Mouse (Mus musculus) stomach, embryonic 14.5 days (tissue): Measurements from ENCODE around the gene Hes5. TPM values are rescaled to one million over a fixed set of nuclear protein-coding genes. Genes with fewer than 3 reads are reported as not detected.

Experiments
- ATAC-seq: fragments of 200-750 bp; cut with Nextera tagmentation; 2 replicates; pipeline ENCODE4 v1.8.0; 2017; ENCODE audit warnings: low read depth, moderate TSS enrichment; ENCODE audit not compliant: insufficient number of reproducible peaks, insufficient read depth, low FRiP score
- H3K27ac ChIP-seq: fragments of 300-500 bp; sonication (generic); 2 replicates; pipeline ENCODE4 v1.5.1; 2014; ENCODE audit warnings: mild to moderate bottlenecking, low read length, moderate library complexity, mixed read lengths
- H3K27me3 ChIP-seq: fragments of 300-500 bp; sonication (generic); 2 replicates; pipeline ENCODE4 v1.6.1; 2014; ENCODE audit warnings: low read length, control low read depth, mixed read lengths; ENCODE audit not compliant: control insufficient read depth, insufficient read depth
- H3K36me3 ChIP-seq: fragments of 300-500 bp; sonication (generic); 2 replicates; pipeline ENCODE4 v1.6.1; 2014; ENCODE audit warnings: mild to moderate bottlenecking, control low read depth, low read length, moderate library complexity, mixed read lengths; ENCODE audit not compliant: control insufficient read depth, insufficient read depth
- H3K4me1 ChIP-seq: fragments of 300-500 bp; sonication (generic); 2 replicates; pipeline ENCODE4 v1.6.1; 2014; ENCODE audit warnings: low read length, control low read depth, mixed read lengths; ENCODE audit not compliant: control insufficient read depth, insufficient read depth
- H3K4me2 ChIP-seq: fragments of 300-500 bp; sonication (generic); replicated peaks from 2 replicates; pipeline ENCODE4 v1.6.1; 2014; ENCODE audit warnings: low read depth, low read length, control low read depth
- H3K4me3 ChIP-seq: fragments of 300-500 bp; sonication (generic); 2 replicates; pipeline ENCODE4 v1.5.1; 2014; ENCODE audit warnings: low read depth, low read length, control low read depth
- H3K9ac ChIP-seq: fragments of 300-500 bp; sonication (generic); replicated peaks from 2 replicates; pipeline ENCODE4 v1.6.1; 2014; ENCODE audit warnings: low read depth, mild to moderate bottlenecking, control low read depth, low read length, moderate library complexity, mixed read lengths
- H3K9me3 ChIP-seq: fragments of 300-500 bp; sonication (generic); 2 replicates; pipeline ENCODE4 v1.6.1; 2016; ENCODE audit warnings: low read depth, low read length, control low read depth; ENCODE audit not compliant: control insufficient read depth
- WGBS: fragments of 180-500 bp; shearing (Covaris S2); extraction: QIAGEN DNeasy Blood & Tissue Kit; methylation state at CpG from one replicate; pipeline ENCODE4 v1.1.7; 2014; 5-methylcytosine and 5-hydroxymethylcytosine counted together
- polyA plus RNA-seq: library from polyadenylated mRNA; unstranded; fragments of >200 nt; fragmentation: Nextera tagmentation; extraction: Ambion mirVana; gene quantifications from 2 replicates; pipeline ENCODE4 v1.2.1, GENCODE M21; 2014

The Hes5 gene
- polyA plus RNA-seq, 1 experiment from 2014 or later, result 0.91 TPM

DNA sequence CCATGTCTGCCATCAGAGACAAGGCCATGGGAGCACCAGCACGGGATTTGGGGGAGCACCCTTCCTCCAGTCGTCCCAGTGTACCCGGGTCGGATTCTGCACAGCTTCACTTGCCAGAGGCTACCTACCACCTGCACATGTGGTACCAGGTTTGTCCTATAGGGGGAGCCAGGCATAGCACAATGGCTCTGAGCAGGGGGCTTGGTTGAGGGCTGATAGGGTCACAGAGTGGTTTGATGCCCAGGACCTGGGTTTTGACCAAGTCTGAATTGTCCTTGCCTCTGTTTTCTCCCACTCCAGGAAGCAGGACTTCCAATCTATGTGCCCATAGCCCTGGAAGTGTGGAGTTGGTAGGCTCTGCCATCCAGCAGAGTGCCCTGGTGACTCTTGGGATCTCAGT, 35.3 kb upstream of the Hes5 start:
- no peaks in the 10 kb centered on the region for H3K9me3 ChIP-seq
- no peaks in the 10 kb centered on the region for H3K27me3 ChIP-seq
- H3K27ac ChIP-seq, result no peak overlapping the region
- peaks cover 18% of the 10 kb centered on the region for H3K4me1 ChIP-seq
- no peaks in the 10 kb centered on the region for H3K36me3 ChIP-seq
- H3K4me2 ChIP-seq, result no peak overlapping the region
- H3K4me3 ChIP-seq, result no peak overlapping the region
- ATAC-seq, result no peak
- no peak overlapping the region for H3K9ac ChIP-seq
- WGBS, result 52% methylated on average over 4 of the region's 4 CpGs

GRCm38 (mm10) chr4:154926969-154927898, 33.5 kb upstream of the Hes5 start:
- peak overlapping the region; percentile 52; the same call in 1 of the 2 replicates for H3K27ac ChIP-seq
- ATAC-seq, result peak; percentile 48; the same call in 1 of the 2 replicates
- peaks cover 18% of the 10 kb centered on the region for H3K4me1 ChIP-seq
- 56% methylated on average over 9 of the region's 9 CpGs for WGBS
- H3K4me3 ChIP-seq, result peak overlapping the region; percentile 16; the same call in 1 of the 2 replicates
- no peaks in the 10 kb centered on the region for H3K27me3 ChIP-seq
- no peaks in the 10 kb centered on the region for H3K9me3 ChIP-seq
- peak overlapping the region; percentile 36 for H3K4me2 ChIP-seq
- H3K9ac ChIP-seq, result no peak overlapping the region
- no peaks in the 10 kb centered on the region for H3K36me3 ChIP-seq

- H3K9ac ChIP-seq, result no peak overlapping the region
- H3K36me3 ChIP-seq, result no peaks in the 10 kb centered on the region
- WGBS, result 26% methylated on average over 5 of the region's 5 CpGs
- peak overlapping the region; percentile 52; the same call in 1 of the 2 replicates for H3K27ac ChIP-seq
- no peaks in the 10 kb centered on the region for H3K9me3 ChIP-seq
- H3K4me1 ChIP-seq, result peaks cover 18% of the 10 kb centered on the region
- ATAC-seq, result peak; percentile 72; the same call in 1 of the 2 replicates
- H3K4me3 ChIP-seq, result peak overlapping the region; percentile 16; the same call in 1 of the 2 replicates
- no peaks in the 10 kb centered on the region for H3K27me3 ChIP-seq
- peak overlapping the region; percentile 36 for H3K4me2 ChIP-seq
Measured at GRCm38 (mm10) chr4:154927899-154928337, 32.8 kb upstream of the Hes5 start.

GRCm38 (mm10) chr4:154928395-154929087, 32.2 kb upstream of the Hes5 start, which contains the start of gene Tnfrsf14:
TSS of gene Tnfrsf14 (minus strand) at chr4:154928563.
- Histone ChIP-seq H3K9me3 (no peaks in the 10 kb centered on the region), H3K4me1 (peaks cover 18% of the 10 kb centered on the region), H3K27me3 (no peaks in the 10 kb centered on the region), H3K9ac (no peak within 1 kb of the TSS), H3K36me3 (no peaks in the 10 kb centered on the region), H3K4me3 (peak within 1 kb of the TSS; percentile 16; the same call in 1 of the 2 replicates), H3K27ac (peak within 1 kb of the TSS; percentile 52; the same call in 1 of the 2 replicates), H3K4me2 (peak within 1 kb of the TSS; percentile 36)
- 23% methylated on average over 12 of the region's 12 CpGs for WGBS
- peak; percentile 74; the same call in 1 of the 2 replicates for ATAC-seq

- Histone ChIP-seq H3K9me3 (no peaks in the 10 kb centered on the region), H3K36me3 (no peaks in the 10 kb centered on the region), H3K27me3 (no peaks in the 10 kb centered on the region), H3K9ac (no peak overlapping the region), H3K4me2 (no peak overlapping the region), H3K4me3 (no peak overlapping the region), H3K27ac (no peak overlapping the region), H3K4me1 (peaks cover 18% of the 10 kb centered on the region)
- 78% methylated on average over 12 of the region's 12 CpGs for WGBS
- ATAC-seq, result no peak; the same call in 1 of the 2 replicates
Measured at GRCm38 (mm10) chr4:154929088-154929660, 31.5 kb upstream of the Hes5 start.

DNA sequence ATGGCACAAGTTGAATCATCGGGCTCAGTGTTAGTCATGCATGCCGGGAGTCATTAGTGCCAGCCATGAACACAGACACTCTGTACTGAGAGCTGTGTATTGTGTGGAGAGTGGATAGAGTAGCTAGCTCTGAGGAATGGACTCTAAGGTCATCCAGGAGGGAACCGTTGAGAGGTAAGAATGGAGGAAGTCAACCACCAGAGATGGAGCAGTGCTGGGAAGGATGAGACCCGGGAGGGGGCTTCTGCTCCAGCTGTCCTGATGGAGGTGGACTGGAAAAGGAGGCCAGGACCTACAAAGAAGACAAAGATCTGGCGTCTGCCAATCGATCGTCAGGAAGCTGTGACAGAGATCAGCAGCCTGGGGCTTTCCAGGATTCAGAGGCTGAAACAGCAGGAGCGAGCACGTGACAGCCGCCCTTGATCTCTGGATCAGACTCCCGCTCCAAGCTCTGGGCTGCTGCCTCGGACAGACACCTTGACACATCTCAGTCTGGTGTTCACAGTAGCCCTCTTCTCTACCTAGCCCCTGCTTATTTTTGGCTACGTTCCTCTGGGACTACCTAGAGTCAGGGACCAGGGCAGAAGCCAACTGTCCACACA, 27.3 kb upstream of the Hes5 start:
- no peaks in the 10 kb centered on the region for H3K9me3 ChIP-seq
- ATAC-seq, result 0 out of 2 replicates have a peak, but pooled peaks have one; percentile 28
- H3K4me1 ChIP-seq, result peaks cover 2% of the 10 kb centered on the region; the same call in 1 of the 2 replicates
- H3K9ac ChIP-seq, result no peak overlapping the region
- no peak overlapping the region for H3K27ac ChIP-seq
- no peak overlapping the region for H3K4me2 ChIP-seq
- 68% methylated on average over 13 of the region's 13 CpGs for WGBS
- no peaks in the 10 kb centered on the region for H3K36me3 ChIP-seq
- no peaks in the 10 kb centered on the region for H3K27me3 ChIP-seq
- no peak overlapping the region for H3K4me3 ChIP-seq

DNA sequence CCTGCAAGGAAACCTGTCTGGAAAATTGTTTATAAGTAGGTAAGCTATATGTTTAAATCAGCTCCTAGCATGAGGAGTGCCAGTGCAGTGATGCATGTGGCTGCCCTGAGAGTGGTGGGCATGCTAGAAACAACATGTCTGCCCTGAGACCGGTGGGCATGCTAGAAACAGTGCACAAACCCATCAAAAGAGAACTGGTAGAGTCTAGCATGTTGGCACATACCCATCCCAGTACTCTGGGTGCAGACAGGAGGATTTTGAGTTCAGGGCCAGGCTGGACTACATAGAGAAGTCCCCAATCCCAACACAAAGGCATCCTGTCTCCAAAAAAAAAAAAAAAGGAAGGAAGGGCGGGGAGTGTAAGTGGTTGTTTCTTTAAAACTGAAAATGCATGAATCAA, 25.9 kb upstream of the Hes5 start:
- 89% methylated on average over 2 of the region's 2 CpGs for WGBS

DNA sequence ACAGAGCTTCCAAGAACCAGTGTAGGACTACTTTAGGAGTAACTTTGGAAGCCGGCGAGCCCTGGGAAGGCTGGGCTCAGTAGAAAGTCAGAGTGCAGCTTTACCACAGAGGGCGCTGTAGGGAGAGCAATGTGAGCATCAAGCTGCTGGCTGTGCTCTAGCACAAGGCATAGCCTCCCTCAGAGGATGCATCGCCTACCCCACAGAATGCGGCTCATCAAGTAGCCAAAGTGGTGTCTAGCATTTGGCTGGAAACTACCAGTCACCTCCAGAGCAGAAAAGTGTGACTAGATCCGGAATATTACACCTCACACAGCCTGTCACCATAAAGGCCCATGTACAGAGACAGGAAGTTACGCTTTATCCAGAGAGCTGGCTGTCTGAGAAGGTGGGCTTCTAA, 24.9 kb upstream of the Hes5 start:
- no peaks in the 10 kb centered on the region for H3K36me3 ChIP-seq
- H3K9me3 ChIP-seq, result no peaks in the 10 kb centered on the region
- 78% methylated on average over 7 of the region's 7 CpGs for WGBS
- H3K4me3 ChIP-seq, result no peak overlapping the region
- ATAC-seq, result no peak
- no peaks in the 10 kb centered on the region for H3K27me3 ChIP-seq
- H3K4me2 ChIP-seq, result no peak overlapping the region
- no peak overlapping the region for H3K9ac ChIP-seq
- no peak overlapping the region for H3K27ac ChIP-seq
- H3K4me1 ChIP-seq, result no peaks in the 10 kb centered on the region

More for the DNA sequence above, 25.9 kb upstream of the Hes5 start:
- H3K4me2 ChIP-seq, result no peak overlapping the region
- H3K9ac ChIP-seq, result no peak overlapping the region
- no peak for ATAC-seq
- H3K4me1 ChIP-seq, result no peaks in the 10 kb centered on the region
- no peaks in the 10 kb centered on the region for H3K9me3 ChIP-seq
- no peaks in the 10 kb centered on the region for H3K27me3 ChIP-seq
- H3K36me3 ChIP-seq, result no peaks in the 10 kb centered on the region
- no peak overlapping the region for H3K4me3 ChIP-seq
- no peak overlapping the region for H3K27ac ChIP-seq
